Mouse (Mus musculus) MEL (cell line): ENCODE results near the gene Vps29.

Source experiments
- EP300 ChIP-seq, 2 experiments: IDR thresholded peaks; 2 replicates each; pipeline ENCODE4 v1.6.1; 2011; ENCODE audit warnings: improper control_type of control experiment in 2 of 2, low read length in 2 of 2, low read depth in 1 of 2, mild to moderate bottlenecking in 1 of 2
- MAZ ChIP-seq: IDR thresholded peaks from 2 replicates; pipeline ENCODE4 v1.6.1; 2012; ENCODE audit warnings: low read depth, mild to moderate bottlenecking, inconsistent platforms, low read length, improper control_type of control experiment

DNA sequence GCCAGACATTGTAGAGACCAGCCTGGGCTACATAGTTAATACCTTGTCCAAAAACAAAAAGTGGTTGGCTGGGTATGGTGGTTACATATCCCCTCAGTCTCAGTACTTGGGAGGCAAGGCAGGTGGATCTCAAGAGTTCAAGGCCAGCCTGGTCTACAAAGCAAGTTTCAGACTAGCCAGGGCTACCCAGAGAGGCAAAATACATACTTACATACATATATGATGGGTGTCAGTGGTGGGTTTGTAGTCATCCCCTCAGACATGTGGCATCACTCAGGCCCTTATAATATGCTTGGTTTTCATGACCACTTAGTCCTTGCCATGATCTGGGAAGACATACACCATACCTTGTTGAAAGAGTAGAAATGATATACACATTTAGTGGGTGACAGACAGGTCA is 36.5 kb downstream of the Vps29 start:
- TF ChIP-seq EP300 (IDR thresholded peaks at IDR 0.05; ENCODE audit: low read depth in 1 of 2, low read length in 2 of 2), result no peak
- no peak for TF ChIP-seq MAZ
